Mouse (Mus musculus): Measurements from ENCODE around the gene Dok5.

GRCm38 (mm10) chr2:170871469-170871868 is 139.9 kb downstream of the Dok5 start:
- TF ChIP-seq POLR2A (IDR thresholded peaks at IDR 0.05; ENCODE audit: control insufficient read depth, low read depth, low read length), result no peak
- TF ChIP-seq CTCF (IDR thresholded peaks at IDR 0.05; ENCODE audit: control insufficient read depth, insufficient read depth, insufficient replicate concordance, low read depth, low read length), result no peak
